Mouse (Mus musculus) spleen, adult 2 months (tissue): ENCODE measurements at regions not wholly inside any gene's neighbourhood (a gene's known extent, or its start where the extent isn't known, plus 50 kb on each side); places are given as distances from the start of the nearest gene placed in this dataset.

Experiments
- DNase-seq, 2 experiments: peaks; one replicate each; pipeline versions ENCODE4 v3.0.0 to v3.0.0-alpha.2; 2012 to 2021; ENCODE audit warnings: low spot score in 2 of 2, low read depth in 1 of 2
- H3K27ac ChIP-seq: fragments of 200-500 bp; 2 replicates; pipeline ENCODE4 v1.5.1; 2012; ENCODE audit warnings: low read length, inconsistent platforms; ENCODE audit not compliant: insufficient read depth
- H3K27me3 ChIP-seq: fragments of 200-500 bp; 2 replicates; pipeline ENCODE4 v1.6.1; 2012; ENCODE audit warnings: mild to moderate bottlenecking, moderate library complexity, low read length, inconsistent platforms; ENCODE audit not compliant: control insufficient read depth, insufficient read depth
- H3K36me3 ChIP-seq: fragments of 200-500 bp; 2 replicates; pipeline ENCODE4 v1.6.1; 2012; ENCODE audit warnings: mild to moderate bottlenecking, low read length, inconsistent platforms; ENCODE audit not compliant: control insufficient read depth, insufficient read depth
- H3K4me1 ChIP-seq: fragments of 200-500 bp; 2 replicates; pipeline ENCODE4 v1.6.1; 2011; ENCODE audit warnings: inconsistent platforms; ENCODE audit not compliant: control insufficient read depth, insufficient read depth, insufficient read length
- H3K4me3 ChIP-seq: fragments of 200-500 bp; 2 replicates; pipeline ENCODE4 v1.5.1; 2011; ENCODE audit warnings: mild to moderate bottlenecking, inconsistent platforms; ENCODE audit not compliant: insufficient read depth, insufficient read length; ENCODE audit errors: extremely low read depth
- CTCF ChIP-seq: fragments of 200-500 bp; IDR thresholded peaks from 2 replicates; pipeline ENCODE4 v1.5.1; 2011; ENCODE audit warnings: mild to moderate bottlenecking, inconsistent platforms; ENCODE audit not compliant: insufficient read depth, insufficient read length, insufficient replicate concordance; ENCODE audit errors: extremely low read depth
- POLR2A ChIP-seq: fragments of 200-500 bp; IDR thresholded peaks from 2 replicates; pipeline ENCODE4 v1.6.1; 2011; ENCODE audit warnings: low read depth, low read length, inconsistent platforms
- WGBS: fragments of 180-500 bp; shearing (Covaris S2); methylation state at CpG from one replicate; pipeline ENCODE4 v1.1.7; 2018; 5-methylcytosine and 5-hydroxymethylcytosine counted together

GRCm38 (mm10) chr15:50246418-50247186, 3638.1 kb upstream of the Gm7489 start:
- 85% methylated on average over 15 of the region's 15 CpGs for WGBS
- Histone ChIP-seq H3K27ac (no peak overlapping the region), H3K4me1 (no peaks in the 10 kb centered on the region), H3K36me3 (no peaks in the 10 kb centered on the region), H3K27me3 (no peaks in the 10 kb centered on the region), H3K4me3 (no peak overlapping the region)
- DNase-seq = no peak
- no peak for TF ChIP-seq CTCF
- TF ChIP-seq POLR2A = no peak

- DNase-seq = no peak
Observed at GRCm38 (mm10) chr15:50260057-50260456, 3624.6 kb upstream of the Gm7489 start.

GRCm38 (mm10) chr15:50261245-50261872, 3623.3 kb upstream of the Gm7489 start:
- Histone ChIP-seq H3K4me3 (no peak overlapping the region), H3K27ac (no peak overlapping the region), H3K36me3 (no peaks in the 10 kb centered on the region), H3K27me3 (no peaks in the 10 kb centered on the region), H3K4me1 (no peaks in the 10 kb centered on the region)
- DNase-seq = peak; percentile 7 to 27
- 82% methylated on average over 8 of the region's 8 CpGs for WGBS
- TF ChIP-seq CTCF (no peak), POLR2A (no peak)

More at GRCm38 (mm10) chr15:50260057-50260456, 3624.6 kb upstream of the Gm7489 start:
- no peak overlapping the region for H3K4me3 ChIP-seq
- TF ChIP-seq CTCF (no peak), POLR2A (no peak)
- H3K4me1 ChIP-seq = no peaks in the 10 kb centered on the region
- WGBS = 76% methylated on average over 2 of the region's 2 CpGs
- no peaks in the 10 kb centered on the region for H3K36me3 ChIP-seq
- H3K27me3 ChIP-seq = no peaks in the 10 kb centered on the region
- H3K27ac ChIP-seq = no peak overlapping the region

- Histone ChIP-seq H3K4me1 (no peaks in the 10 kb centered on the region), H3K4me3 (no peak overlapping the region), H3K27ac (no peak overlapping the region), H3K27me3 (no peaks in the 10 kb centered on the region), H3K36me3 (no peaks in the 10 kb centered on the region)
- no peak for TF ChIP-seq POLR2A
- TF ChIP-seq CTCF = no peak
- no peak for DNase-seq
- WGBS = 82% methylated on average over 1 of the region's 1 CpGs
Observed at GRCm38 (mm10) chr15:50267542-50267941, 3617.2 kb upstream of the Gm7489 start.

GRCm38 (mm10) chr15:50271646-50272045, 3613.1 kb upstream of the Gm7489 start:
- Histone ChIP-seq H3K27ac (no peak overlapping the region), H3K4me1 (no peaks in the 10 kb centered on the region), H3K27me3 (no peaks in the 10 kb centered on the region), H3K4me3 (no peak overlapping the region), H3K36me3 (no peaks in the 10 kb centered on the region)
- DNase-seq = no peak
- no peak for TF ChIP-seq POLR2A
- TF ChIP-seq CTCF = no peak

GRCm38 (mm10) chr15:50282576-50282975, 3602.1 kb upstream of the Gm7489 start:
- Histone ChIP-seq H3K4me3 (no peak overlapping the region), H3K36me3 (no peaks in the 10 kb centered on the region), H3K27ac (no peak overlapping the region), H3K4me1 (no peaks in the 10 kb centered on the region), H3K27me3 (no peaks in the 10 kb centered on the region)
- 76% methylated on average over 2 of the region's 2 CpGs for WGBS
- DNase-seq = no peak
- TF ChIP-seq POLR2A (no peak), CTCF (no peak)

- no peak overlapping the region for H3K27ac ChIP-seq
- H3K27me3 ChIP-seq = no peaks in the 10 kb centered on the region
- no peaks in the 10 kb centered on the region for H3K4me1 ChIP-seq
- DNase-seq = no peak
- no peak overlapping the region for H3K4me3 ChIP-seq
- H3K36me3 ChIP-seq = no peaks in the 10 kb centered on the region
- 95% methylated on average over 2 of the region's 2 CpGs for WGBS
- TF ChIP-seq CTCF (no peak), POLR2A (no peak)
Observed at GRCm38 (mm10) chr15:50283491-50283890, 3601.2 kb upstream of the Gm7489 start.
